Mouse (Mus musculus) gonadal fat pad, adult 2 months (tissue): Measurements from ENCODE around the gene Poc1a. TPM values are rescaled to one million over a fixed set of nuclear protein-coding genes. Genes with fewer than 3 reads are reported as not detected.

ENCODE experiments used
- DNase-seq: peaks from one replicate; pipeline ENCODE4 v3.0.0-alpha.2; 2012; ENCODE audit warnings: low read depth
- polyA plus RNA-seq: library from polyadenylated mRNA; depleted of rRNA; stranded (reverse); fragments of >200 nt; gene quantifications from 2 replicates; pipeline ENCODE4 v1.2.3, GENCODE M21; 2012

Gene Poc1a
- polyA plus RNA-seq, 1 experiment: 5.4 TPM

GRCm38 (mm10) chr9:106367592-106368111 lies 86.8 kb downstream of the Poc1a start:
- DNase-seq: peak; percentile 87

GRCm38 (mm10) chr9:106368112-106368717 lies 87.4 kb downstream of the Poc1a start, which contains the start of gene Dusp7:
Dusp7 (plus strand) TSS chr9:106368632.
- no peak for DNase-seq

GRCm38 (mm10) chr9:106368831-106369501 lies 88.1 kb downstream of the Poc1a start:
- no peak for DNase-seq

- DNase-seq: no peak
These were observed 89.1 kb downstream of the Poc1a start for GRCm38 (mm10) chr9:106369801-106370485.

DNA sequence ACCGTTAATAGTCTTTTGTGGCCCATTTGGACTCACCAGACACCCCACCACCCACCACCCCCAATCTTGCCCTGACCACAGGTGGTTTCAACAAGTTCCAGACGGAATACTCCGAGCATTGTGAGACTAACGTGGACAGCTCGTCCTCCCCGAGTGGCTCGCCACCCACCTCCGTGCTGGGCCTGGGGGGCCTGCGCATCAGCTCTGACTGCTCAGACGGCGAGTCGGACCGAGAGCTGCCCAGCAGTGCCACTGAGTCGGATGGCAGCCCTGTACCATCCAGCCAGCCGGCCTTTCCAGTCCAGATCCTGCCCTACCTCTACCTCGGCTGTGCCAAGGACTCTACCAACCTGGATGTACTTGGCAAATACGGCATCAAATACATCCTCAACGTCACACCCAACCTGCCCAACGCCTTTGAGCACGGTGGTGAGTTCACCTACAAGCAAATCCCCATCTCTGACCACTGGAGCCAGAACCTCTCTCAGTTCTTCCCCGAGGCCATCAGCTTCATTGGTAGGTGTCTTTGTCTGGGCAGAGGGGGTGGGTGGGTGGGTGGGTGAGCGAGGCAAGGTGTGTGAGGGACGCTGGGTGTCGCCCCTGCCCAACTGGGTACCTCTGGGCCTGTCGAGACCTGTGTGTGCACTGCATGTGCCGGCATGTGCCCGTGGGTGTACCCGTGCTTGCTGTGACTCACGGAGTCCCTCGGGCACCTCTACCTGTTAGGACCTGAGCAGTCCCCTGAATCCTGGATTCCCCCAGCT lies 89.9 kb downstream of the Poc1a start:
- no peak for DNase-seq

DNA sequence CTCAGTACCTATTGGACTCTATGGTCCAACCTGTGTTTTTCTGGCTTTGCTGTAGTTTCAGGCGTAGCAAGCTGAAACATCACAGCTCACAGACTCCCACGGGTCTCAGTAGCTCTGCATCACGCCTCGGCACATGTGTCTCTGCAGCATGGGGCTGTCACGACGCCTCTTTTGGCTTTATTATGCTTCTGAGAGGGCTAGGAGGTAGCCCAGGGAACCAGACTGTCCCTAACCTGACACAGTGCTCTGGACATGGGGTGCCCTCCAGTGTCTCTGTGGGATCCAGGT lies 90.5 kb downstream of the Poc1a start:
- DNase-seq: no peak

GRCm38 (mm10) chr9:106371776-106372175 lies 90.9 kb downstream of the Poc1a start:
- DNase-seq: no peak

GRCm38 (mm10) chr9:106372431-106373412 lies 91.9 kb downstream of the Poc1a start:
- no peak for DNase-seq

- DNase-seq: no peak
These were observed 93.1 kb downstream of the Poc1a start for GRCm38 (mm10) chr9:106373973-106374372.

DNA sequence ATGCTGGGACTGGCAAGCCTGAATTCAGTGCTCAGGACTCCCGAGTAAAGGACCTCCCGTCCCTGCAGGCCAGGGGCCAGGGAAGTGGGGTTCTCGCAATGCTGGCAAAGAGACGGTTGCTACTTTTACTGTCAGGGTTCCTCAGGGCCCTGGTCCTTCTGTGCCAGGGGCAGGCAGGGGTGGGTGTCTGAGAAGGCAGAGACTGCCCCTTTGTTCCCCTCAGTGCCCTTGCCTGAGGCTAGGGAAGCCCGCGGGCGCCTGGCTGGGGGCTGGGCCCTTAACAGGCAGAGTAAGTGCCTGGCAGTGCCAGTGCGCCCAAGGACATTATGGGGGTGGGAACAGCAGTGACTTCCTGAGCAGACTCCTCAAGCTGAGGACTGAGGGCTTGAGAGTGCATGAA lies 96.4 kb downstream of the Poc1a start:
- DNase-seq: no peak

DNA sequence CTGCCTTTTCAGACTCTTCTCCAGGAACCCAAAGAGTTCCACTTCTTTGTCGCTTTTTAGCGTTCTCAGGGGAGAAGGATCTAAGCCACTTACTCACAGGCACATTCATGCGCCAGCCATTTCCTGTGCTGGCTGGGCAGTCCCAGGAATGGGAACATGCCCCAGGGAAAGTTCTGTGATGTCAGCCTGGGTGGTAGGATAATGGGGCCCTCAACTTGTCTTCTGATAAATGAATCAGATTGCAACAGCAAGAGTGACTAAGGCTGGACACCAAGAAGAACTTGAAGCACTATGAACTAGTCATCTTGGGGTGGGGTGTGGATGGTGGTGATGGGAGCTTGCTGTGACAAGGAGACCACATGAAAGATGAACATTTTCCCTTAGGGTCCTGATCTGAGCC lies 97.2 kb downstream of the Poc1a start:
- DNase-seq: no peak

DNA sequence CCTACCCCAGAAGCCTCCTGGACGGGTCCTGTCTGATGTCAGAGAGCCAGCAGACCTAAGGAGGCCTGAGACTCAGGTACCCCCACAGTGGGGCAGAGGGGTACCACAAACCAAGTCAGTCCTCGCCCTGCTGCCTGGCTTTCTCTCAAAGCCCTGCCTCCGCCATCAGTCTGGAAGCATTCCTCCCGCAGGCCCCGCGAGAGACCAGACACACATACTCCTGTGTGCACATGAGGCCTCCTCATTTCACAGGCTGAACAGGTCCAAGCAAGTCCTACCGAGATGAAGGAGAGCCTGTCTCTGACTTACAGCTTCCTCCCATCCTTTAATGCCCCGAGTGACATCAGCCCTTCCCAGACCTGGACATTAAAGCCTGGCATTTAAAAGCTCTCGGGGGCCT lies 97.9 kb downstream of the Poc1a start:
- no peak for DNase-seq

DNA sequence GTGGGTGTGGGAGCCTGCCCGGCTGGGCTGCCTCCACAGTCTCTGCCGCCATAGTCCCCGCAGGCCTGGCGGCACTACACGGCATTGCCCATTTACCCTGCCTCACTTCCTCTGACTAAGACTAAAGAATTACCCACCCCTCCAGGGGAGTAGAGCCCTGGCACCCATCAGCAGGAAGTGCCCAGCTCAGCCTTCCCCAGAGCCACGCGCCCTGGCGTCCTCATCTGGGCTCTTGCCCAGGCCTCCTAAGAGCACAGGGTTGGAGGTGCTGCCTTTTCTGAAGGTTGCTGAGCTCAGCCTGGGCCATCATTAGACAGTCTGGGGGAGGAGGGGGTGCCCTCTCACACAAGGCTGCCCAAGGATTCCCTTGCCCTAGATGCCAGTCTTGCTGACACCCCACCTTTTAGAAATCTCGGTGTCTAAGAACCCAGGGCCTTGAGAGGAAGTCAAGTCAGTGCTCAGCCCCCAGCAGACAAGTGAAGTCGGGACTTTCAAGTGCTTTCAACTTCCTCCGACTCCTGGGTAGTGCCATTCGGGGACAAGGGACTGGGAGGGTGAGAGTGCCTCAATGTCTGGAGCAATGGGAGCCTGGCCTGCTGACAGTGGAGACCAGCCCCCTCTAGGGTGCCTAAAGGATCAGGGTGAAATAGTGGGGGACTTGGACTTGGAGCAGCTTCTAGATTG lies 105.5 kb downstream of the Poc1a start:
- no peak for DNase-seq

- no peak for DNase-seq
These were observed 112.1 kb downstream of the Poc1a start for GRCm38 (mm10) chr9:106392828-106393527.

- no peak for DNase-seq
These were observed 112.7 kb downstream of the Poc1a start for GRCm38 (mm10) chr9:106393548-106393947.

GRCm38 (mm10) chr9:106394649-106395602 lies 114.1 kb downstream of the Poc1a start:
- no peak for DNase-seq

DNA sequence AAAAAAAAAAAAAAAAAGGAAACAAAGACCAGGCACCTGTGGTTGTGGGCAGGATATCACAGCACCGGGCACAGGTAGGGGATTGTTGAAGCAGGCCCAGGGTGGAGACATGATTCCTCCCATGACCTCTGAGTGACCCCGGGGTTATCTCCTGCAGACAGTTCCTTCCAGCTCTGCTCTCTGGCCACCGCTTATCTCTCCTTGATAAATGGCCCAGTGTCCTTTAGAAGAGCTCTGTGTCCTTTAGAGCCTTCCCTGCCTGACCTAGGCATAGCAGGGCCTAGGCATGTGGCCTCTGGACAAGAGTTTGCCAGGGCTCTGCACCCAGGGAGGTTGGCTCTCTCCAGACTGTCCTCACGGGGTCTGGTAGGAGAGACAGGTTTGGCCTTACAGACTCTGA lies 116.9 kb downstream of the Poc1a start:
- DNase-seq: no peak

GRCm38 (mm10) chr9:106398667-106399311 lies 117.9 kb downstream of the Poc1a start:
- DNase-seq: no peak
